Mouse (Mus musculus) spleen, adult 2 months (tissue): ENCODE results near the gene Gm49366. TPM values are rescaled to one million over a fixed set of nuclear protein-coding genes. Genes with fewer than 3 reads are reported as not detected.
"Not testable (repeated sequence)": the region's sequence is repeated elsewhere in the genome, so short reads cannot be mapped to it uniquely, and the experiment has no call there.

ENCODE experiments used
- DNase-seq, 2 experiments: peaks; one replicate each; pipeline versions ENCODE4 v3.0.0 to v3.0.0-alpha.2; 2012 to 2021; ENCODE audit warnings: low spot score in 2 of 2, low read depth in 1 of 2
- H3K27ac ChIP-seq: fragments of 200-500 bp; 2 replicates; pipeline ENCODE4 v1.5.1; 2012; ENCODE audit warnings: low read length, inconsistent platforms; ENCODE audit not compliant: insufficient read depth
- H3K27me3 ChIP-seq: fragments of 200-500 bp; 2 replicates; pipeline ENCODE4 v1.6.1; 2012; ENCODE audit warnings: mild to moderate bottlenecking, moderate library complexity, low read length, inconsistent platforms; ENCODE audit not compliant: control insufficient read depth, insufficient read depth
- H3K36me3 ChIP-seq: fragments of 200-500 bp; 2 replicates; pipeline ENCODE4 v1.6.1; 2012; ENCODE audit warnings: mild to moderate bottlenecking, low read length, inconsistent platforms; ENCODE audit not compliant: control insufficient read depth, insufficient read depth
- H3K4me1 ChIP-seq: fragments of 200-500 bp; 2 replicates; pipeline ENCODE4 v1.6.1; 2011; ENCODE audit warnings: inconsistent platforms; ENCODE audit not compliant: control insufficient read depth, insufficient read depth, insufficient read length
- H3K4me3 ChIP-seq: fragments of 200-500 bp; 2 replicates; pipeline ENCODE4 v1.5.1; 2011; ENCODE audit warnings: mild to moderate bottlenecking, inconsistent platforms; ENCODE audit not compliant: insufficient read depth, insufficient read length; ENCODE audit errors: extremely low read depth
- CTCF ChIP-seq: fragments of 200-500 bp; IDR thresholded peaks from 2 replicates; pipeline ENCODE4 v1.5.1; 2011; ENCODE audit warnings: mild to moderate bottlenecking, inconsistent platforms; ENCODE audit not compliant: insufficient read depth, insufficient read length, insufficient replicate concordance; ENCODE audit errors: extremely low read depth
- POLR2A ChIP-seq: fragments of 200-500 bp; IDR thresholded peaks from 2 replicates; pipeline ENCODE4 v1.6.1; 2011; ENCODE audit warnings: low read depth, low read length, inconsistent platforms
- WGBS: fragments of 180-500 bp; shearing (Covaris S2); methylation state at CpG from one replicate; pipeline ENCODE4 v1.1.7; 2018; 5-methylcytosine and 5-hydroxymethylcytosine counted together
- polyA plus RNA-seq: library from polyadenylated mRNA; depleted of rRNA; stranded (reverse); fragments of >200 nt; gene quantifications from 2 replicates; pipeline ENCODE4 v1.2.3, GENCODE M21; 2012

Gene Gm49366
- polyA plus RNA-seq, 1 experiment, result not detected

GRCm38 (mm10) chr12:84030659-84031332, 7.9 kb upstream of the Gm49366 start:
- no peaks in the 10 kb centered on the region for H3K36me3 ChIP-seq
- H3K4me1 ChIP-seq, result no peaks in the 10 kb centered on the region
- peak; percentile 74; the same call in 1 of the 2 replicates for TF ChIP-seq CTCF
- TF ChIP-seq POLR2A, result no peak
- peak; percentile 52 to 68 for DNase-seq
- no peak overlapping the region for H3K4me3 ChIP-seq
- WGBS, result 45% methylated on average over 4 of the region's 4 CpGs
- H3K27me3 ChIP-seq, result no peaks in the 10 kb centered on the region
- H3K27ac ChIP-seq, result no peak overlapping the region

GRCm38 (mm10) chr12:84032854-84033253, 5.9 kb upstream of the Gm49366 start:
- WGBS, result 93% methylated on average over 4 of the region's 4 CpGs
- TF ChIP-seq POLR2A (no peak), CTCF (no peak)
- no peaks in the 10 kb centered on the region for H3K4me1 ChIP-seq
- no peak overlapping the region for H3K4me3 ChIP-seq
- DNase-seq, result no peak
- no peaks in the 10 kb centered on the region for H3K36me3 ChIP-seq
- H3K27me3 ChIP-seq, result no peaks in the 10 kb centered on the region
- no peak overlapping the region for H3K27ac ChIP-seq

GRCm38 (mm10) chr12:84033302-84033701, 5.4 kb upstream of the Gm49366 start:
- not testable (repeated sequence) for H3K36me3 ChIP-seq, H3K4me1 ChIP-seq, DNase-seq, H3K27me3 ChIP-seq, H3K4me3 ChIP-seq, H3K27ac ChIP-seq
- 63% methylated on average over 2 of the region's 2 CpGs for WGBS

- no peaks in the 10 kb centered on the region; the same call in 1 of the 2 replicates for H3K4me1 ChIP-seq
- H3K36me3 ChIP-seq, result no peaks in the 10 kb centered on the region
- H3K4me3 ChIP-seq, result no peak overlapping the region
- H3K27me3 ChIP-seq, result no peaks in the 10 kb centered on the region
- WGBS, result 12% methylated on average over 4 of the region's 4 CpGs
- no peak for TF ChIP-seq POLR2A
- no peak for TF ChIP-seq CTCF
- H3K27ac ChIP-seq, result no peak overlapping the region
- DNase-seq, result no peak
Observed at GRCm38 (mm10) chr12:84034108-84034507, 4.6 kb upstream of the Gm49366 start.

GRCm38 (mm10) chr12:84038241-84038640, 494 bp upstream of the Gm49366 start, which contains the start of gene Acot4:
Acot4 (plus strand) TSS chr12:84038379.
- not testable (repeated sequence) for H3K27ac ChIP-seq, H3K36me3 ChIP-seq, H3K27me3 ChIP-seq, H3K4me1 ChIP-seq, DNase-seq
- peak within 1 kb of the TSS; percentile 40; the same call in 1 of the 2 replicates for H3K4me3 ChIP-seq
- WGBS, result 35% methylated on average over 32 of the region's 32 CpGs

GRCm38 (mm10) chr12:84042248-84042647, 3.5 kb downstream of the Gm49366 start:
- 90% methylated on average over 5 of the region's 5 CpGs for WGBS
- no peak for DNase-seq
- Histone ChIP-seq H3K36me3 (no peaks in the 10 kb centered on the region), H3K27me3 (no peaks in the 10 kb centered on the region), H3K27ac (no peak overlapping the region), H3K4me3 (no peak overlapping the region), H3K4me1 (no peaks in the 10 kb centered on the region; the same call in 1 of the 2 replicates)
- TF ChIP-seq POLR2A (no peak), CTCF (no peak)

- no peaks in the 10 kb centered on the region for H3K4me1 ChIP-seq
- TF ChIP-seq POLR2A, result no peak
- TF ChIP-seq CTCF, result no peak
- no peaks in the 10 kb centered on the region for H3K27me3 ChIP-seq
- H3K27ac ChIP-seq, result no peak overlapping the region
- WGBS, result 81% methylated on average over 2 of the region's 2 CpGs
- no peak overlapping the region for H3K4me3 ChIP-seq
- no peaks in the 10 kb centered on the region for H3K36me3 ChIP-seq
- DNase-seq, result no peak
Observed at GRCm38 (mm10) chr12:84044045-84044444, 5.3 kb downstream of the Gm49366 start.
